Mouse (Mus musculus): ENCODE results near the gene Ankrd33.

Gene Ankrd33

DNA sequence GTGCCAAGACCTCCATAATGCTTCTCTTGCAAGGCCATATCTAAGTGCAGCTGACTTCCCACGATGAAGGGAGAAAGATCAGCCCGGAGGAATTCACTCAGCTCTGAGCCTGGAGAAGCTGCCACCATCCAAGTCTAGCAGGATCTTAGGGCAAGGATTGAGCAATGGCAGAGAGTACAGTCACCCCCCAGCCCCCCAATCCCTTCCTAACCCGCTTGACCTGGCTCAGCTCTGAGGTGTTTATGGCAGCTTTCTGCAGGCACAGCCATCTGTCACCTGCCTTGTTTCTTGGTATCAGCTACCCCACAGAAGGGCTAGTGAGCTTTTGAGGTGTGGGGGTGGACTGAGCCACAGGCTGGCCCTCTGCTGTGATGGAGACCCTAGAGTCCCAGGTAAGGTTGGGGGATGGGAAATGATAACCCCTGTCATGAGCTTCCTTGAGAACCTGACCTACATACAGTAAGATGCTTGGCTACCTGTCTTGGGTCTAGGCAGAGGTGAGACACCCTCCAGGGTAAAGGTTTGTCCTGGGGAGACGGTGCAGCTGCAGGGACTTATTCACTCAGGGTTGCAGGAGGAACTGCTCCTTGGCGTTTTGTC lies at the start of gene Ankrd33:
Gene Ankrd33, plus strand, starts transcription at position 245 of the 600 bp plus-strand sequence.
- DNase-seq (ENCODE audit: low spot score): no peak

- DNase-seq (ENCODE audit: low spot score): no peak
Observed at GRCm38 (mm10) chr15:101066364-101066847, 49.1 kb upstream of the Ankrd33 start.

- no peak for DNase-seq (ENCODE audit: low spot score)
Observed at GRCm38 (mm10) chr15:101066920-101067696, 48.4 kb upstream of the Ankrd33 start.

DNA sequence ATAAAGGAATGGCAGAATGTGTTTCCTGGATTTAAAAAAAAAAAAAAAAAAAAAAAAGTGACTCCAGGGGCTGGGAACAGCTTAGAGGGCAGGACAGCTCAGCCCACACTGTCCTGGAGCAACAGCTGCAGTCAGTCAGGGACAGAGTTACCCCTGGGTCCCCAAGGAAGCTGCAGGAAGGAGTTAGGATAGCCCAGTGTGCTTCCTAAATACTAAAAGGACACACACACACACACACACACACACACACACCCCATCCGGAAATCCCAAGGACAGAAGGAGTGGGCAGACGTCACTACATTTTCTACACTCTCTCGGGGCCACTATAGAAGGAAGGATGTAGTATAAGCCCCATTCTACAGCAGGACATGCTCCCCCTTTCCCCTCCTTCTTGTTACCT lies 47.5 kb upstream of the Ankrd33 start:
- DNase-seq (ENCODE audit: low spot score): no peak

- DNase-seq (ENCODE audit: low spot score): no peak
Observed at GRCm38 (mm10) chr15:101068671-101069070, 46.9 kb upstream of the Ankrd33 start.

DNA sequence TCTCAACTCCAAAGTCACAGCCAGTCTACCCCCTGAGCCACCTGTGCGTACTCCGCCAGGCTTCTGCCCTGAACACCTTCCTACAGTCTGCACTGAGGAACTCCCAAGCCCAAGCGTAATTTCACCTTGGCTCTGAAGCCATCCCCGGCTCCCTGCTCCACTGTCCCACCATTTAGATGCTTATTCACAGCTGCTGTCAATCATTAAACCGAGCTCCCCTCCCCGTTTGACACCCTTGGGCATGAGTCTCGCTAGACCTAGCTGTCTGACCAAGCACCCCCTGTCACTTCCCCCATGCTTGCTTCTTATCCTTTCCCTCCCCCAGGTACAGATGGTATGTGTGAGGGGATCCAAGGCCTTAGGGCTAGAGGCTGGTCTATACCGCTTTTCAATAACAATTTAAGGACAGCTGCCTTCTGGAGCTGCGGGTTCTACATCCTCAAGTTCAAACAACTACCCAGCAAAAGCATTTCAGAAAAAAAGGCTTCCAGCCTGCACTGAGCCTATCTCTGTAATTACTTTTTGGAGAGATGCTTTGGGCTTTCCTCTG lies 45.8 kb upstream of the Ankrd33 start:
- no peak for DNase-seq (ENCODE audit: low spot score)

GRCm38 (mm10) chr15:101070762-101071161 lies 44.8 kb upstream of the Ankrd33 start:
- DNase-seq (ENCODE audit: low spot score): no peak

GRCm38 (mm10) chr15:101072736-101073135 lies 42.8 kb upstream of the Ankrd33 start:
- no peak for DNase-seq (ENCODE audit: low spot score)

DNA sequence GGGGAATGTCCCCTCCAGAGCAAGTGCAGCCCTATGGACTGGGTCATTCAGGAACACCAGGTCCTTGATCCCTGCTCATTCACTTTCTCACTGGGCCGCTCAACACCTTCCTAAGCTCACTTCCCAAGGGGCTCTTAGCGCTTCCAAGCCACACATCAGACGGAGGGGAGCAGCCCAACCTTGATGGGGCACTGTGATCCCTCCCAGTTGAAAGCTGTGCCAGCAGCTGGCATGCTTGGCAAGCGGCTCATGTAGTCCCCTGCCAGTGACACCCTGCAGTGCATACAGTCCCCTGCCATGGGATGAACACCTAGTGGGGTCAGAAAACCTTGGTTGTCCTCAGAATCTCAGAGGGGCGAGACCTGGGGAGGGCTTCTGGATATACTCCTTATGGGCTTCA lies 41.5 kb upstream of the Ankrd33 start:
- no peak for DNase-seq (ENCODE audit: low spot score)

DNA sequence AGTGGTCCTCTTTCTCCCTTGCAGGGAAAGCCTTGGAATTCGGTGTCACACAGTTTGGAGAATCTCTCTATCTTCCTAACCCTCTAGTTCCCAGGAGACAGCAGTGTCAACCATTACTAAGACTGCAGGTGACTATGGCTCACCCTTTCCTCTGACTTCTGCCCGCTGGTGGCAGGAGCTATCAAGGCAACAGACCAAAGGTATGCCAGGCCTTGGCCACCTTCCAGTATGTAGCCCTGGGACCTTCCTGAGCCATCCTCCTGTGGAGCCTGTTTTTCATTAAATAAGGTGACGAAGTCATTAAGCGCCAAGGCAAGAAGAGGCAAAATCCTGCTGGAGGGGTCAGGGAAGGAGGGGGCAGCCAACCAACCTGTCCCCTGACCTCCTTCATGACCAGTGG lies 40.4 kb upstream of the Ankrd33 start:
- DNase-seq (ENCODE audit: low spot score): no peak

DNA sequence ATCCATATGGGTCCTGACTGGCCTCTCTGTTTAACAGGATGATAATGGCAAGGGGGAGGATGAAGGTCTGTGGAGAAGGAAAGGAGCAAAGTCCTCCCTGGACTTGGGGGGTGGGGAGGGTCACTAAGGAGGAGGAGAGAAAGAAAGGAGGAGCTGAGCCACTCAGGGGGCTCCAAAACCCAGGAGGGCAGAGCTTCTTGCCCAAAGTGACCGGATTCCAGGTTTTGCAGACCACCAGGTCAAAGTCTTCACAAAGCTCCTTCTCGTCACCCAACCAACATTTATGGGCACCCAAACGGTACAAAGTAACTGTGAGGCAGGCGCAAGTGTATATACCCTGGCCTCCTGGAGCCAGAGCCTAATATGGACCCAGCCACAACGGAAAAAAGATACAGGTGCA lies 39.9 kb upstream of the Ankrd33 start:
- no peak for DNase-seq (ENCODE audit: low spot score)

DNA sequence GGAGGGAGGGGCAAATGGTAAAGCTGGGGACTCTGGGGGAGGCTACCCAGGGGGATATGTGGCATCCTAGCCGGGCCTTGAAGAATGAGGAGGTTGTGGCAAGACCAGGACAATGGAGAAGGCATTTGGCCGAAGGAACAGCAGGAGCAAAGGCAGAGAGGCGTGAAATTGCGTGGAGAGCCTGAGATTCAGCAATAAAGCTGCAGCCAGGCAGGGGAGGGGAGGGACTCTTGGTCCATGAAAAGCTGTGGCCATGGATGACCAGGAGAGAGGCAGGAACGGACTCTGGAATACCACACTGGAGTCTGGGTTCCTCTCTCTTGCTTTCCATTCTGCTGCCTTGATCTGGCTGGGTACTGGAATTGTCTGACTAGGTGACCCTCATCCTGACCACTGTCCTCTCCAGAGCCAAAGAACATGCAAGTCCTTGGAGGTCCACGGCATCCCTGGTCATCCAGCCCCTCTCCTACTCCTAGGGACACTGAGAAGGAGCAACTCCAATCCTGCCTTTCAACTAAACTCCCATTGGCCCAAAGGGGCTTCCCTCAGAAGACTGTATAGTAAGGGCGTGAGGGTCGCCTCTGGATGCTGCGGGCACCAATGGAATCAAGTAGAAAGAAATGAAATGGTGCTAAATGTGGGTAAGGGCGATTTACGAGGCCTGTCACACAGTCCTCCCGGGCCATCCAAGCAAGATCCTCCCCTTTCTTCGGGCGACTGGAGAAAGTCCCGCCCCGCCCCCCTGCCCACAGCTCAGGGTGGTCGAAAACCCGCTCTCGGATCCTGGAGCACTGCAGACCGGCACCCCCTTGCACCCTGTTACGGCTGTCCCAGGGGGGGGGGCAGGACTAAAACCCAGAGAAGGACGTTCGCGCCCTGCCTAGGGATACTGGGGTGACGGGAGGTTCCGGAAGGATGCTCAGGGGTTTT lies 39.2 kb upstream of the Ankrd33 start:
- DNase-seq (ENCODE audit: low spot score): no peak

DNA sequence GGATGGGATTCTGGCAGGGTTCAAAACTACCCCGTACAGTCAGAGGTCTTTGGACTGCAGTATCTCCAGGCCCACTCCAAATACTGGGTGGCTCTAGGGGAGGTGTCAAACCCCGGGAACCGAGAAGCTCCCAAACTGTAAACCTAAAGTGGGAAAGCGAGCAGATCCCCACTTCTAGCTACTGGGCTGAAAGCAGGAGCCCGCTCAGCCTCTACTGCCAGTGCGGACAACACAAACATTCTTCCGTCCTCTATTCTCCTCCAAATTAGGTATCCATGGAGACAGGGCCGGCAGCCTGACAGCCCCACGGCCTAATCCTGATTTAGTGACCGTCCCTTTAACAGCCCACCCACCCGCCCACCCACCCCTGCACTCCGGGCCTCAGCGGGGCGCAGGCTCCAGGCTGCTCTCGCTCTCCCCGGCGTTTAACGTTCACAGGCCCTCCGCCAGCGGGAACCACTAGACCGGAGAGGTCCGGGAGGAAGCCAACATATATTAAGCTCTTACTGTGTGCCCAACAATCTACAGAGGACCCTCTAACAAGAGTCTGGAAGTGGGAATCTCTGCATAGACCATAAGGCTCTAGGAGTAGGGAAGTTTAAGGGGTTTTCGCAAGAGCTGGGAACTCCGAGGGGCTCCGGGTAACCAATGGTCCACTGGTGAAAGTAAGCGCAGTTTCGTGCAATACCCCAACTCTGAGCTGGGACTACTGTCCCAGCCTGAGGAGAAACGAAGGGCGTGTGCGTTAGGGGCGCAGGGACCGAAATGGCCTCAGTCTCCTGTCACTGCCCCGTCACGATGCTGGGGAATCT lies 38.3 kb upstream of the Ankrd33 start:
- no peak for DNase-seq (ENCODE audit: low spot score)

- DNase-seq (ENCODE audit: low spot score): no peak
Observed at GRCm38 (mm10) chr15:101077813-101078730, 37.5 kb upstream of the Ankrd33 start, which contains the start of gene Fignl2. Fignl2 (minus strand) TSS chr15:101078567.

- DNase-seq (ENCODE audit: low spot score): peak; percentile 8
Observed at GRCm38 (mm10) chr15:101078731-101079156, 36.8 kb upstream of the Ankrd33 start.

GRCm38 (mm10) chr15:101080031-101080520 lies 35.5 kb upstream of the Ankrd33 start:
- DNase-seq (ENCODE audit: low spot score): no peak

- DNase-seq (ENCODE audit: low spot score): no peak
Observed at GRCm38 (mm10) chr15:101081035-101081548, 34.5 kb upstream of the Ankrd33 start.

DNA sequence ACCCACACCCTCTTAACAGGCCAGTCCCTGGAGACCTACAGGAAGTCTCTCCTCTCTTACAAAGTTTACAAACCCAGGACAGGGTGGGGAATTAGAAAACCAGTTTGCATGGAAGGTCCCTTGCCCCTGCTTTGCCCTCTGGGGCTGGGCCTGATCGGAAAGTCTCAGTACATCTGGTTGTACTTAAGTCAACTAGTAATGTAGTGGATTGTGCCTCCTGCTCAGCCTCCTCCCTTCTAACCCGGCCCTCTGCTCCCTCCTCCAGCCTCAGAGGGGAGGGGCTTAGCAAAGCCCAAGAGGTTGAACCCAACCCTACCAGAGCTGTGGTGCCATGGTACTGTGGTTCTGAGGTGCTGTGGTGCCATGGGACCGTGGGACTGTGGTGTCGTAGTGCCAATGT lies 33.3 kb upstream of the Ankrd33 start:
- no peak for DNase-seq (ENCODE audit: low spot score)

- DNase-seq (ENCODE audit: low spot score): no peak
Observed at GRCm38 (mm10) chr15:101084499-101084898, 31.1 kb upstream of the Ankrd33 start.

GRCm38 (mm10) chr15:101086451-101086850 lies 29.1 kb upstream of the Ankrd33 start:
- DNase-seq (ENCODE audit: low spot score): no peak
